ENCODE assay signal across 10 mouse cellular contexts in genomic region chr1:63181480-63181879, GRCm38 (mm10). TPM values are rescaled to one million over a fixed set of nuclear protein-coding genes. Genes with fewer than 3 reads are reported as not detected.
A peak's percentile ranks its signal among the peaks of the same experiment; 100 is the strongest.
DNase-seq lines count a peak whose midpoint lies in the region; ATAC-seq and TF ChIP-seq lines count a peak whose summit lies in the region.
"Had no signal": no experiment of that assay in that cellular context is flagged by ENCODE, and none has a peak within 500 bp of the region (broad histone marks: within the 10 kb centered on the region; RNA-seq: fewer than 3 reads in every experiment).

No protein-coding gene starts in this region.

- no peaks in the 10 kb centered on the region for H3K9me3 ChIP-seq in neural tube, embryonic 12.5 days
- no peaks in the 10 kb centered on the region for H3K9me3 ChIP-seq in neural tube, embryonic 15.5 days (replicated peaks)

- H3K4me1 ChIP-seq in neural tube, embryonic 12.5 days, result peaks cover 11% of the 10 kb centered on the region
- H3K4me1 ChIP-seq in neural tube, embryonic 15.5 days, result peaks cover 16% of the 10 kb centered on the region

- H3K27ac ChIP-seq in gastrocnemius, adult 2 months, result peak overlapping the region; percentile 17; the same call in 1 of the 2 replicates
- no peak overlapping the region for H3K27ac ChIP-seq in neural tube, embryonic 12.5 days
- no peak overlapping the region for H3K27ac ChIP-seq in neural tube, embryonic 15.5 days (replicated peaks)

- TF ChIP-seq CTCF in gastrocnemius, adult 2 months (IDR thresholded peaks at IDR 0.05), result no peak

- peaks cover 23% of the 10 kb centered on the region for H3K36me3 ChIP-seq in neural tube, embryonic 12.5 days
- peaks cover 20% of the 10 kb centered on the region for H3K36me3 ChIP-seq in neural tube, embryonic 15.5 days
- H3K36me3 ChIP-seq in splenic B cell, adult 2 months (ENCODE audit: control insufficient read depth, insufficient read depth, low read length, poor library complexity, severe bottlenecking), result peaks cover 5% of the 10 kb centered on the region; the same call in 1 of the 2 replicates

- intact Hi-C loops in gastrocnemius, adult 2 months (cut with DNase I), result loop anchor here (5.0 to 10.0 kb wide), 2 partner anchors 56 to 213 kb away; no protein-coding TSS in a partner anchor

- no peak overlapping the region for H3K4me3 ChIP-seq in gastrocnemius, adult 2 months
- no peak overlapping the region for H3K4me3 ChIP-seq in neural tube, embryonic 12.5 days
- H3K4me3 ChIP-seq in neural tube, embryonic 15.5 days (replicated peaks), result no peak overlapping the region

- WGBS in neural tube, embryonic 12.5 days, result 98% methylated on average over 1 of the region's 1 CpGs
- 96% methylated on average over 1 of the region's 1 CpGs for WGBS in neural tube, embryonic 15.5 days

- DNase-seq in adrenal gland, adult 2 months, result peak; percentile 39
- no peak for DNase-seq in adrenal gland, postnatal 4 days (ENCODE audit: low spot score in 2 of 2)
- DNase-seq in gastrocnemius, adult 2 months, result no peak
- no peak for DNase-seq in gastrocnemius, postnatal 25 days
- DNase-seq in splenic B cell, adult 2 months (ENCODE audit: low read depth, low spot score), result peak; percentile 8
- DNase-seq in spleen, postnatal 14 days (ENCODE audit: low spot score in 2 of 2), result no peak

- H3K27me3 ChIP-seq in neural tube, embryonic 12.5 days (replicated peaks), result no peaks in the 10 kb centered on the region
- H3K27me3 ChIP-seq in neural tube, embryonic 15.5 days (replicated peaks), result no peaks in the 10 kb centered on the region
- no peaks in the 10 kb centered on the region for H3K27me3 ChIP-seq in splenic B cell, adult 2 months (ENCODE audit: control insufficient read depth, insufficient read depth, low read length, poor library complexity, severe bottlenecking)

- 0 out of 2 replicates have a peak, but pooled peaks have one; percentile 26 for ATAC-seq in neural tube, embryonic 12.5 days (ENCODE audit: low FRiP score, low read depth)
- ATAC-seq in neural tube, embryonic 15.5 days (ENCODE audit: low FRiP score), result no peak

- no peak overlapping the region for H3K4me2 ChIP-seq in neural tube, embryonic 12.5 days (replicated peaks)
- H3K4me2 ChIP-seq in neural tube, embryonic 15.5 days, result no peak overlapping the region

- no peak overlapping the region for H3K9ac ChIP-seq in neural tube, embryonic 12.5 days
- no peak overlapping the region for H3K9ac ChIP-seq in neural tube, embryonic 15.5 days (replicated peaks)
- H3K9ac ChIP-seq: liver, postnatal 0 days had no signal

RNA-seq across cellular contexts. Expression of gene Ndufs1, which starts 4.8 kb away (rescaled TPM):
- 100 to 1,000 TPM; 280 TPM for total RNA-seq in adrenal gland, adult 2 months (2021)
- 21.5 and 22.0 TPM in 2 replicates for polyA plus RNA-seq in adrenal gland, adult 2 months (2012; rRNA removed)
- total RNA-seq in adrenal gland, postnatal 4 days (2021), result 100 to 1,000 TPM; 207 to 213 TPM
- total RNA-seq in gastrocnemius, adult 2 months (2021), result 100 to 1,000 TPM; 323 to 475 TPM
- total RNA-seq in gastrocnemius, postnatal 25 days (2021), result 100 to 1,000 TPM; 365 to 404 TPM
- 134 and 147 TPM in 2 replicates for polyA plus RNA-seq in neural tube, embryonic 12.5 days (2016; fragmentation: Nextera tagmentation; extraction: Ambion mirVana)
- polyA plus RNA-seq in neural tube, embryonic 15.5 days (2015; fragmentation: Nextera tagmentation; extraction: Ambion mirVana), result 160 and 161 TPM in 2 replicates

RNA-seq across cellular contexts. Expression of gene Eef1b2, which starts 4.9 kb away (rescaled TPM):
- total RNA-seq in adrenal gland, adult 2 months (2021), result 100 to 1,000 TPM; 456 to 691 TPM
- polyA plus RNA-seq in adrenal gland, adult 2 months (2012; rRNA removed), result 195 and 300 TPM in 2 replicates
- total RNA-seq in adrenal gland, postnatal 4 days (2021), result 100 to 1,000 TPM; 864 to 879 TPM
- total RNA-seq in gastrocnemius, adult 2 months (2021), result 100 to 1,000 TPM; 311 to 425 TPM
- 100 to 1,000 TPM; 289 to 311 TPM for total RNA-seq in gastrocnemius, postnatal 25 days (2021)
- polyA plus RNA-seq in neural tube, embryonic 12.5 days (2016; fragmentation: Nextera tagmentation; extraction: Ambion mirVana), result 397 and 398 TPM in 2 replicates
- 484 and 500 TPM in 2 replicates for polyA plus RNA-seq in neural tube, embryonic 15.5 days (2015; fragmentation: Nextera tagmentation; extraction: Ambion mirVana)

RNA-seq across cellular contexts. Expression of gene Gpr1, which starts 32.9 kb away (rescaled TPM):
- under 1 TPM; 0.28 to 0.40 TPM for total RNA-seq in adrenal gland, adult 2 months (2021)
- polyA plus RNA-seq in adrenal gland, adult 2 months (2012; rRNA removed), result 0.10 and 0.12 TPM in 2 replicates
- under 1 TPM; 0.20 to 0.53 TPM for total RNA-seq in adrenal gland, postnatal 4 days (2021)
- under 1 TPM; 0.56 to 0.64 TPM for total RNA-seq in gastrocnemius, adult 2 months (2021)
- under 1 TPM; 0.18 to 0.99 TPM for total RNA-seq in gastrocnemius, postnatal 25 days (2021)
- polyA plus RNA-seq in neural tube, embryonic 12.5 days (2016; fragmentation: Nextera tagmentation; extraction: Ambion mirVana), result 0.35 and 0.42 TPM in 2 replicates
- polyA plus RNA-seq in neural tube, embryonic 15.5 days (2015; fragmentation: Nextera tagmentation; extraction: Ambion mirVana), result 0.54 and 0.78 TPM in 2 replicates
- total RNA-seq: megakaryocyte-erythroid progenitor cell, adult 5-6 weeks had no signal

Comparison
In these comparisons a context has a peak if more than half of its experiments do, and no peak if none do; other contexts are left out.
1. DNase-seq: peak in adrenal gland, adult 2 months (single experiment) and splenic B cell, adult 2 months (single experiment); none in adrenal gland, postnatal 4 days (0 of 2), gastrocnemius, adult 2 months (single experiment), gastrocnemius, postnatal 25 days (single experiment) and spleen, postnatal 14 days (0 of 2).